ENCODE assay signal across 1 mouse cellular context in the genomic region with DNA sequence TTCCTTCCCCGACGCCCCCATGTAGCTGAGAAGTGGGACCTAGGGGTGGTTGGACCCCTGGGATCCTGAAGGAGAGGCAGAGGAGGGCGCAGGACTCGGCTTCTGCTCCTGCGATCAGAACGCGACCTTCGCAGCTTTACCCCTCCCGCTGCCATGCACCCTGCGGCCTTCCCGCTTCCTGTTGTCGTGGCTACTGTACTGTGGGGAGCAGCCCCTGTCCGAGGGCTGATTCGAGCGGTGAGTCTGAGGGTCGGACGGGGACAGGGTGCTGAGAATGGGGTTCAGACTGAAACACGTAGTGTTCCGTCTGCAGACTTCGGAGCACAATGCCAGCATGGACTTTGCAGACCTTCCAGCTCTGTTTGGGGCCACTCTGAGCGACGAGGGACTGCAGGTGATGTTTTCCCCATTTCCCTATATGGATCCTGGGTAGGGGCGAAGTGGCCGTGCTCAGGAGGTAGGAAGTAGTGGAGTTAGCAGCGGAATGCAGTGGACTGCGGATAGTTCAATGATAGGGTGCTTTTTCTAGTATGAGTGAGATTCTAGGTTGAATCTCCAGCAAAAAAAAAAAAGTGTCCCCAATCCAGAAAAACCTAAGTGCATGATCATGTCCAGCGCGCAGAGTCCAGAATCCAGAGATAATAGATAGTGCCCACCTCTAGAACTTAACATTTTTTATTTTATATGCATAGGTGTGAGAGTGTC.
TF ChIP-seq lines count a peak whose summit lies in the region.

No protein-coding gene starts in this region.

TF ChIP-seq in C2C12, 6 proteins besides CTCF, POLR2A, EP300 and RAD21:
- TF ChIP-seq MAX (IDR thresholded peaks at IDR 0.05): peak; percentile 45
- TF ChIP-seq USF1 (IDR thresholded peaks at IDR 0.05; ENCODE audit: low read depth): no peak
- no peak for TF ChIP-seq CEBPB (IDR thresholded peaks at IDR 0.05; ENCODE audit: low read depth)
